Comparison of ENCODE assay signal across 8 mouse cellular contexts in genomic region chr3:95928261-95928657, GRCm38 (mm10). TPM values are rescaled to one million over a fixed set of nuclear protein-coding genes. Genes with fewer than 3 reads are reported as not detected.
DNase-seq lines count a peak whose midpoint lies in the region; ATAC-seq and TF ChIP-seq lines count a peak whose summit lies in the region.

No protein-coding gene starts in this region.

- peak overlapping the region; percentile 80 for H3K27ac ChIP-seq in limb, embryonic 15.5 days
- no peak overlapping the region for H3K27ac ChIP-seq in stomach, postnatal 0 days (replicated peaks)

- TF ChIP-seq CTCF in stomach, postnatal 0 days (IDR thresholded peaks at IDR 0.05; ENCODE audit: low read depth): no peak

- peaks cover 17% of the 10 kb centered on the region for H3K36me3 ChIP-seq in erythroblast, embryonic 14.5 days (ENCODE audit: control insufficient read depth)
- peaks cover under 1% of the 10 kb centered on the region; the same call in 1 of the 2 replicates for H3K36me3 ChIP-seq in limb, embryonic 15.5 days
- H3K36me3 ChIP-seq in stomach, postnatal 0 days (ENCODE audit: control insufficient read depth, insufficient read depth, low read length): no peaks in the 10 kb centered on the region

- H3K27me3 ChIP-seq in erythroblast, embryonic 14.5 days (ENCODE audit: control insufficient read depth): no peaks in the 10 kb centered on the region
- no peaks in the 10 kb centered on the region for H3K27me3 ChIP-seq in limb, embryonic 15.5 days
- H3K27me3 ChIP-seq in stomach, postnatal 0 days (ENCODE audit: control insufficient read depth, insufficient read depth, low read length): no peaks in the 10 kb centered on the region

- peaks cover 33% of the 10 kb centered on the region for H3K4me1 ChIP-seq in erythroblast, embryonic 14.5 days (ENCODE audit: control insufficient read depth)
- peaks cover 10% of the 10 kb centered on the region; the same call in 1 of the 2 replicates for H3K4me1 ChIP-seq in limb, embryonic 15.5 days
- no peaks in the 10 kb centered on the region for H3K4me1 ChIP-seq in stomach, postnatal 0 days (replicated peaks; ENCODE audit: control insufficient read depth, insufficient read depth)

- no peak for ATAC-seq in erythroblast, adult 5-6 weeks (replicated peaks; ENCODE audit: low FRiP score, poor library complexity, severe bottlenecking)
- no peak for ATAC-seq in limb, embryonic 15.5 days (ENCODE audit: insufficient number of reproducible peaks, low FRiP score, low TSS enrichment, low read depth)
- ATAC-seq in stomach, postnatal 0 days (ENCODE audit: low FRiP score, low TSS enrichment): no peak

- H3K4me3 ChIP-seq in erythroblast, embryonic 14.5 days (replicated peaks): peak overlapping the region; percentile 97
- peak overlapping the region; percentile 89 for H3K4me3 ChIP-seq in limb, embryonic 15.5 days
- H3K4me3 ChIP-seq in stomach, postnatal 0 days (ENCODE audit: low read depth, low read length): peak overlapping the region; percentile 89

- 66% methylated on average over 6 of the region's 6 CpGs for WGBS in limb, embryonic 15.5 days
- WGBS in stomach, postnatal 0 days: 45% methylated on average over 6 of the region's 6 CpGs

- H3K4me2 ChIP-seq in limb, embryonic 15.5 days: peak overlapping the region; percentile 56
- peak overlapping the region; percentile 62 for H3K4me2 ChIP-seq in stomach, postnatal 0 days (replicated peaks; ENCODE audit: low read depth)

- no peaks in the 10 kb centered on the region for H3K9me3 ChIP-seq in erythroblast, embryonic 14.5 days (ENCODE audit: control insufficient read depth, low read length)
- no peaks in the 10 kb centered on the region for H3K9me3 ChIP-seq in limb, embryonic 15.5 days
- H3K9me3 ChIP-seq in stomach, postnatal 0 days (ENCODE audit: control insufficient read depth, low read length): no peaks in the 10 kb centered on the region

- no peak for TF ChIP-seq EP300 in stomach, postnatal 0 days (optimal IDR thresholded peaks at IDR 0.05)

- peak; percentile 28 for DNase-seq in thymus, postnatal 0 days (ENCODE audit: low spot score)
- DNase-seq in thymus, postnatal 25 days: no peak
- DNase-seq in stomach, postnatal 0 days (ENCODE audit: low spot score): no peak
- no peak for DNase-seq in urinary bladder, postnatal 4 days (ENCODE audit: low spot score in 2 of 2)
- no peak for DNase-seq in gastrocnemius, postnatal 4 days (ENCODE audit: low spot score in 2 of 2)

- H3K9ac ChIP-seq in limb, embryonic 15.5 days: peak overlapping the region; percentile 24; the same call in 1 of the 2 replicates
- no peak overlapping the region for H3K9ac ChIP-seq in stomach, postnatal 0 days (ENCODE audit: low read length)

RNA-seq across cellular contexts. Expression of gene Anp32e, which starts 0.8 kb away (rescaled TPM):
- 32.3 and 36.6 TPM in 2 replicates for polyA plus RNA-seq in erythroblast, embryonic 14.5 days (2012)
- total RNA-seq in erythroblast, adult 5-6 weeks (2015; ENCODE audit: low replicate concordance): 37.6 and 46.3 TPM in 2 replicates
- 212 and 278 TPM in 2 replicates for total RNA-seq in erythroblast, adult 5-6 weeks (2017; ENCODE audit: low replicate concordance)
- 463 and 541 TPM in 2 replicates for polyA plus RNA-seq in thymus, postnatal 0 days (2015; fragmentation: Nextera tagmentation; extraction: Ambion mirVana)
- polyA plus RNA-seq in limb, embryonic 15.5 days (2015; fragmentation: Nextera tagmentation; extraction: Ambion mirVana): 167 and 177 TPM in 2 replicates
- 60.4 and 67.2 TPM in 2 replicates for polyA plus RNA-seq in stomach, postnatal 0 days (2015; fragmentation: Nextera tagmentation; extraction: Ambion mirVana)
- 100 to 1,000 TPM; 125 to 126 TPM for total RNA-seq in gastrocnemius, postnatal 4 days (2021)

RNA-seq across cellular contexts. Expression of gene Car14, which starts 23.8 kb away (rescaled TPM):
- not detected in 2 replicates for polyA plus RNA-seq in erythroblast, embryonic 14.5 days (2012)
- not detected in 2 replicates for total RNA-seq in erythroblast, adult 5-6 weeks (2015; ENCODE audit: low replicate concordance)
- total RNA-seq in erythroblast, adult 5-6 weeks (2017; ENCODE audit: low replicate concordance): not detected in 2 replicates
- polyA plus RNA-seq in thymus, postnatal 0 days (2015; fragmentation: Nextera tagmentation; extraction: Ambion mirVana): 1.8 and 2.2 TPM in 2 replicates
- 5.6 and 8.9 TPM in 2 replicates for polyA plus RNA-seq in limb, embryonic 15.5 days (2015; fragmentation: Nextera tagmentation; extraction: Ambion mirVana)
- polyA plus RNA-seq in stomach, postnatal 0 days (2015; fragmentation: Nextera tagmentation; extraction: Ambion mirVana): 0.68 and 1.1 TPM in 2 replicates
- 10 to 100 TPM; 27.0 to 27.2 TPM for total RNA-seq in gastrocnemius, postnatal 4 days (2021)

RNA-seq across cellular contexts. Expression of gene Aph1a, which starts 34.5 kb away (rescaled TPM):
- 3.5 and 4.3 TPM in 2 replicates for polyA plus RNA-seq in erythroblast, embryonic 14.5 days (2012)
- 8.8 and 13.1 TPM in 2 replicates for total RNA-seq in erythroblast, adult 5-6 weeks (2015; ENCODE audit: low replicate concordance)
- total RNA-seq in erythroblast, adult 5-6 weeks (2017; ENCODE audit: low replicate concordance): 6.1 and 9.8 TPM in 2 replicates
- 27.8 and 32.4 TPM in 2 replicates for polyA plus RNA-seq in thymus, postnatal 0 days (2015; fragmentation: Nextera tagmentation; extraction: Ambion mirVana)
- 30.2 and 35.9 TPM in 2 replicates for polyA plus RNA-seq in limb, embryonic 15.5 days (2015; fragmentation: Nextera tagmentation; extraction: Ambion mirVana)
- polyA plus RNA-seq in stomach, postnatal 0 days (2015; fragmentation: Nextera tagmentation; extraction: Ambion mirVana): 33.4 and 37.6 TPM in 2 replicates
- 10 to 100 TPM; 91.3 to 95.8 TPM for total RNA-seq in gastrocnemius, postnatal 4 days (2021)

RNA-seq across cellular contexts. Expression of gene BC028528, which starts 36.5 kb away (rescaled TPM):
- polyA plus RNA-seq in erythroblast, embryonic 14.5 days (2012): not detected in 2 replicates
- total RNA-seq in erythroblast, adult 5-6 weeks (2015; ENCODE audit: low replicate concordance): 19.0 and 37.9 TPM in 2 replicates
- 7.0 and 15.9 TPM in 2 replicates for total RNA-seq in erythroblast, adult 5-6 weeks (2017; ENCODE audit: low replicate concordance)
- 15.9 and 17.7 TPM in 2 replicates for polyA plus RNA-seq in thymus, postnatal 0 days (2015; fragmentation: Nextera tagmentation; extraction: Ambion mirVana)
- 24.9 and 26.4 TPM in 2 replicates for polyA plus RNA-seq in limb, embryonic 15.5 days (2015; fragmentation: Nextera tagmentation; extraction: Ambion mirVana)
- 14.2 and 14.8 TPM in 2 replicates for polyA plus RNA-seq in stomach, postnatal 0 days (2015; fragmentation: Nextera tagmentation; extraction: Ambion mirVana)
- total RNA-seq in gastrocnemius, postnatal 4 days (2021): 10 to 100 TPM; 14.4 to 26.0 TPM

RNA-seq across cellular contexts. Expression of gene Ciart, which starts 46.2 kb away (rescaled TPM):
- polyA plus RNA-seq in erythroblast, embryonic 14.5 days (2012): 0.05 and 0.33 TPM in 2 replicates
- total RNA-seq in erythroblast, adult 5-6 weeks (2015; ENCODE audit: low replicate concordance): not detected in 2 replicates
- total RNA-seq in erythroblast, adult 5-6 weeks (2017; ENCODE audit: low replicate concordance): not detected in 2 replicates
- 2.7 and 3.2 TPM in 2 replicates for polyA plus RNA-seq in thymus, postnatal 0 days (2015; fragmentation: Nextera tagmentation; extraction: Ambion mirVana)
- 11.9 and 13.6 TPM in 2 replicates for polyA plus RNA-seq in limb, embryonic 15.5 days (2015; fragmentation: Nextera tagmentation; extraction: Ambion mirVana)
- polyA plus RNA-seq in stomach, postnatal 0 days (2015; fragmentation: Nextera tagmentation; extraction: Ambion mirVana): 2.3 and 3.2 TPM in 2 replicates
- total RNA-seq in gastrocnemius, postnatal 4 days (2021): 1 to 10 TPM; 1.0 to 1.6 TPM
